Mouse (Mus musculus) natural killer cell, adult 2 months (primary cell): Measurements from ENCODE around the gene Rbl1.
"Not testable (repeated sequence)": the region's sequence is repeated elsewhere in the genome, so short reads cannot be mapped to it uniquely, and the experiment has no call there.

Source experiments
- DNase-seq, 2 experiments: peaks; one replicate each; pipeline ENCODE4 v3.0.0; 2022; ENCODE audit warnings: low spot score in 2 of 2

Gene Rbl1

GRCm38 (mm10) chr2:157170626-157171025 is 33.7 kb downstream of the Rbl1 start:
- DNase-seq, result no peak

GRCm38 (mm10) chr2:157170166-157170565 is 34.2 kb downstream of the Rbl1 start:
- no peak for DNase-seq

- DNase-seq, result no peak
Observed at GRCm38 (mm10) chr2:157166371-157167080, 37.8 kb downstream of the Rbl1 start.

- DNase-seq, result not testable (repeated sequence)
Observed at GRCm38 (mm10) chr2:157165312-157166224, 38.8 kb downstream of the Rbl1 start.

- DNase-seq, result no peak
Observed at GRCm38 (mm10) chr2:157164101-157164500, 40.2 kb downstream of the Rbl1 start.

- no peak for DNase-seq
Observed at GRCm38 (mm10) chr2:157156079-157156478, 48.3 kb downstream of the Rbl1 start.

- DNase-seq, result no peak
Observed at GRCm38 (mm10) chr2:157153235-157153634, 51.1 kb downstream of the Rbl1 start.

GRCm38 (mm10) chr2:157148417-157148816 is 55.9 kb downstream of the Rbl1 start:
- DNase-seq, result no peak

- peak in 1 of 2 experiments; percentile 64 for DNase-seq
Observed at GRCm38 (mm10) chr2:157147397-157148020, 56.8 kb downstream of the Rbl1 start.

GRCm38 (mm10) chr2:157145173-157145572 is 59.2 kb downstream of the Rbl1 start:
- no peak for DNase-seq

- no peak for DNase-seq
Observed at GRCm38 (mm10) chr2:157144132-157144531, 60.2 kb downstream of the Rbl1 start.

GRCm38 (mm10) chr2:157141962-157142361 is 62.4 kb downstream of the Rbl1 start:
- no peak for DNase-seq

- no peak for DNase-seq
Observed at GRCm38 (mm10) chr2:157139251-157139802, 65.0 kb downstream of the Rbl1 start.

GRCm38 (mm10) chr2:157138808-157139207 is 65.5 kb downstream of the Rbl1 start:
- no peak for DNase-seq

GRCm38 (mm10) chr2:157137959-157138731 is 66.2 kb downstream of the Rbl1 start:
- DNase-seq, result peak; percentile 53 to 68

GRCm38 (mm10) chr2:157136646-157137045 is 67.7 kb downstream of the Rbl1 start:
- no peak for DNase-seq

GRCm38 (mm10) chr2:157136176-157136575 is 68.2 kb downstream of the Rbl1 start:
- DNase-seq, result no peak

GRCm38 (mm10) chr2:157135529-157136120 is 68.7 kb downstream of the Rbl1 start:
- no peak for DNase-seq

- peak; percentile 96 for DNase-seq
Observed at GRCm38 (mm10) chr2:157135014-157135413, 69.3 kb downstream of the Rbl1 start, which contains the start of gene Samhd1. TSS of gene Samhd1 (minus strand) at chr2:157135265.

GRCm38 (mm10) chr2:157134479-157134931 is 69.8 kb downstream of the Rbl1 start:
- peak in 1 of 2 experiments; percentile 23 for DNase-seq
